ENCODE assay signal across 23 mouse cellular contexts in genomic region chr2:105125205-105125604, GRCm38 (mm10). TPM values are rescaled to one million over a fixed set of nuclear protein-coding genes. Genes with fewer than 3 reads are reported as not detected.
DNase-seq lines count a peak whose midpoint lies in the region; ATAC-seq lines count a peak whose summit lies in the region.
"Had no signal": no experiment of that assay in that cellular context is flagged by ENCODE, and none has a peak within 500 bp of the region (broad histone marks: within the 10 kb centered on the region; RNA-seq: fewer than 3 reads in every experiment).

No protein-coding gene starts in this region.

- H3K27ac ChIP-seq in heart, embryonic 12.5 days (ENCODE audit: poor library complexity, severe bottlenecking), result no peak overlapping the region
- H3K27ac ChIP-seq in kidney, embryonic 16.5 days (ENCODE audit: low read length), result peak overlapping the region; percentile 96
- H3K27ac ChIP-seq in stomach, embryonic 16.5 days (ENCODE audit: low read length), result no peak overlapping the region
- H3K27ac ChIP-seq: embryonic facial prominence, embryonic 12.5 days had no signal

- no peak overlapping the region for H3K9ac ChIP-seq in heart, embryonic 12.5 days
- peak overlapping the region; percentile 85 for H3K9ac ChIP-seq in kidney, embryonic 16.5 days (replicated peaks; ENCODE audit: low read length)
- H3K9ac ChIP-seq in stomach, embryonic 16.5 days (ENCODE audit: low read length), result no peak overlapping the region
- H3K9ac ChIP-seq: embryonic facial prominence, embryonic 12.5 days; liver, postnatal 0 days had no signal

- H3K4me3 ChIP-seq in heart, embryonic 12.5 days, result peak overlapping the region; percentile 54
- peak overlapping the region; percentile 76 for H3K4me3 ChIP-seq in kidney, embryonic 16.5 days (ENCODE audit: low read length)
- peak overlapping the region; percentile 43 for H3K4me3 ChIP-seq in stomach, embryonic 16.5 days (replicated peaks; ENCODE audit: low read length)
- H3K4me3 ChIP-seq: embryonic facial prominence, embryonic 12.5 days had no signal

- no peaks in the 10 kb centered on the region for H3K9me3 ChIP-seq in heart, embryonic 12.5 days (replicated peaks)
- no peaks in the 10 kb centered on the region for H3K9me3 ChIP-seq in kidney, embryonic 16.5 days (ENCODE audit: low read length)
- H3K9me3 ChIP-seq in stomach, embryonic 16.5 days (replicated peaks; ENCODE audit: control insufficient read depth, low read length), result no peaks in the 10 kb centered on the region
- H3K9me3 ChIP-seq: embryonic facial prominence, embryonic 12.5 days had no signal

- no peaks in the 10 kb centered on the region for H3K36me3 ChIP-seq in heart, embryonic 12.5 days
- H3K36me3 ChIP-seq in kidney, embryonic 16.5 days (ENCODE audit: insufficient read depth, low read length), result no peaks in the 10 kb centered on the region
- H3K36me3 ChIP-seq in stomach, embryonic 16.5 days (ENCODE audit: control insufficient read depth, insufficient read depth, low read length), result no peaks in the 10 kb centered on the region
- H3K36me3 ChIP-seq: embryonic facial prominence, embryonic 12.5 days; G1E had no signal

- 2% methylated on average over 8 of the region's 8 CpGs for WGBS in heart, embryonic 12.5 days
- under 1% methylated on average over 8 of the region's 8 CpGs for WGBS in kidney, embryonic 16.5 days
- WGBS in stomach, embryonic 16.5 days, result 4% methylated on average over 8 of the region's 8 CpGs

- H3K27me3 ChIP-seq in heart, embryonic 12.5 days (replicated peaks), result peaks cover 93% of the 10 kb centered on the region
- H3K27me3 ChIP-seq in kidney, embryonic 16.5 days (ENCODE audit: insufficient read depth, low read length), result peaks cover 58% of the 10 kb centered on the region
- H3K27me3 ChIP-seq in stomach, embryonic 16.5 days (ENCODE audit: control insufficient read depth, insufficient read depth, low read length), result peaks cover 93% of the 10 kb centered on the region

- DNase-seq in heart, adult 18-20 months, result no peak
- no peak for DNase-seq in kidney, postnatal 36 days
- peak; percentile 27 for DNase-seq in retina, embryonic 14.5 days (ENCODE audit: low spot score)
- no peak for DNase-seq in retina, postnatal 1 day
- no peak for DNase-seq in gastrocnemius, postnatal 4 days (ENCODE audit: low spot score in 2 of 2)
- DNase-seq: adrenal gland, postnatal 25 days; cerebellum, postnatal 10 days; gastrocnemius, postnatal 36 days; liver, postnatal 0 days; right cerebral cortex, adult 18-20 months had no signal

- peak overlapping the region; percentile 65 for H3K4me2 ChIP-seq in heart, embryonic 12.5 days
- peak overlapping the region; percentile 69 for H3K4me2 ChIP-seq in kidney, embryonic 16.5 days (replicated peaks; ENCODE audit: low read depth, low read length)
- no peak overlapping the region for H3K4me2 ChIP-seq in stomach, embryonic 16.5 days (ENCODE audit: low read depth, low read length)
- H3K4me2 ChIP-seq: embryonic facial prominence, embryonic 12.5 days had no signal

- peaks cover 30% of the 10 kb centered on the region for H3K4me1 ChIP-seq in heart, embryonic 12.5 days (replicated peaks)
- peaks cover 39% of the 10 kb centered on the region for H3K4me1 ChIP-seq in kidney, embryonic 16.5 days (ENCODE audit: insufficient read depth, low read length)
- H3K4me1 ChIP-seq in stomach, embryonic 16.5 days (ENCODE audit: control insufficient read depth, insufficient read depth, low read length), result peaks cover 13% of the 10 kb centered on the region

- ATAC-seq in heart, embryonic 12.5 days (ENCODE audit: insufficient number of reproducible peaks, low FRiP score), result no peak
- ATAC-seq in kidney, embryonic 16.5 days (ENCODE audit: low FRiP score, low TSS enrichment), result no peak
- ATAC-seq in stomach, embryonic 16.5 days (ENCODE audit: insufficient read depth, low FRiP score), result no peak
- ATAC-seq: inflammation-experienced regulatory T-cells, adult 6 months; liver, postnatal 0 days had no signal

RNA-seq across cellular contexts. Expression of gene Wt1, which starts 1.1 kb away (rescaled TPM):
- polyA plus RNA-seq in heart, embryonic 12.5 days (2016; fragmentation: Nextera tagmentation; extraction: Ambion mirVana), result 29.0 and 30.7 TPM in 2 replicates
- 1 to 10 TPM; 4.1 to 6.8 TPM for total RNA-seq in heart, adult 18-20 months (2021)
- polyA plus RNA-seq in kidney, embryonic 16.5 days (2015; fragmentation: Nextera tagmentation; extraction: Ambion mirVana), result 124 and 142 TPM in 2 replicates
- 13.2 and 18.3 TPM in 2 replicates for polyA plus RNA-seq in stomach, embryonic 16.5 days (2015; fragmentation: Nextera tagmentation; extraction: Ambion mirVana)
- total RNA-seq in gastrocnemius, postnatal 4 days (2021), result under 1 TPM; 0.07 to 0.29 TPM
- polyA plus RNA-seq: C2C12; G1E; inflammation-experienced regulatory T-cells, adult 6 months had no signal

RNA-seq across cellular contexts. Expression of gene Gm11060, which starts 33.4 kb away (rescaled TPM):
- polyA plus RNA-seq in heart, embryonic 12.5 days (2016; fragmentation: Nextera tagmentation; extraction: Ambion mirVana), result not detected in 2 replicates
- total RNA-seq in heart, adult 18-20 months (2021), result not detected
- polyA plus RNA-seq in kidney, embryonic 16.5 days (2015; fragmentation: Nextera tagmentation; extraction: Ambion mirVana), result not detected in 2 replicates
- polyA plus RNA-seq in stomach, embryonic 16.5 days (2015; fragmentation: Nextera tagmentation; extraction: Ambion mirVana), result not detected in 2 replicates
- not detected for total RNA-seq in gastrocnemius, postnatal 4 days (2021)
- total RNA-seq: adrenal gland, postnatal 25 days; G1E; gastrocnemius, postnatal 36 days; layer of hippocampus, postnatal 10 days; left cerebral cortex, postnatal 25 days had no signal
- polyA plus RNA-seq: C2C12; embryonic facial prominence, embryonic 12.5 days; frontal cortex, adult 2 months; G1E; inflammation-experienced regulatory T-cells, adult 6 months; liver, postnatal 0 days; neural tube, embryonic 14.5 days; spleen, adult 2 months; thymus, postnatal 0 days had no signal
